Mouse (Mus musculus) embryonic stem cell, embryonic (primary cell): ENCODE data around the gene Prrt4.

Experiments
- CTCF ChIA-PET, 4 experiments: fragments of 300-600 bp in 2 of 4; fragments of 350-600 bp in 2 of 4; sonication (Branson Sonifier 250); formaldehyde crosslinking; loops; one replicate each; lab custom pipeline; 2022; ENCODE audit warnings: inconsistent platforms in 2 of 4; lab: Charles Lee
- POLR2A ChIA-PET, 4 experiments: fragments of 300-600 bp in 2 of 4; fragments of 350-600 bp in 2 of 4; sonication (Branson Sonifier 250); formaldehyde crosslinking; loops; one replicate each; lab custom pipeline; 2022; ENCODE audit warnings: antibody characterized with exemption in 4 of 4, inconsistent platforms in 1 of 4; lab: Charles Lee

Gene Prrt4

GRCm38 (mm10) chr6:29178888-29179658 is at the start of gene Prrt4:
TSS of gene Prrt4 (minus strand) at chr6:29179584.
- POLR2A ChIA-PET = interaction anchor here (0.9 to 4.5 kb wide), 13 partner anchors 8 to 169 kb away, joined by 3 to 21 read pairs (median 4); partner anchors contain the start of genes Rbm28 (in 4 of the 4), Impdh1 (in 2 of the 4) and Calu (in 1 of the 4)
- CTCF ChIA-PET = interaction anchor here in 3 of 4 experiments (0.6 to 1.5 kb wide), 9 partner anchors 8 to 127 kb away, joined by 3 to 10 read pairs (median 3); partner anchors contain the start of gene Rbm28 (in 1 of the 3)

GRCm38 (mm10) chr6:29217717-29218116 is 38.3 kb upstream of the Prrt4 start:
- CTCF ChIA-PET = interaction anchor here in 2 of 4 experiments (0.6 to 1.0 kb wide), 3 partner anchors 23 to 99 kb away, joined by 3 to 6 read pairs (median 3); no protein-coding TSS in a partner anchor
- POLR2A ChIA-PET = interaction anchor here in 3 of 4 experiments (0.6 to 2.2 kb wide), 5 partner anchors 11 to 387 kb away, joined by 3 to 9 read pairs (median 4); no protein-coding TSS in a partner anchor

GRCm38 (mm10) chr6:29215881-29216501 is 36.6 kb upstream of the Prrt4 start, which contains the start of gene Impdh1:
TSS of gene Impdh1 (minus strand) at chr6:29216364.
- ChIA-PET CTCF (interaction anchor here (0.6 to 2.0 kb wide), 16 partner anchors 10 to 132 kb away, joined by 3 to 21 read pairs (median 4); partner anchors contain the start of genes Calu (in 1 of the 4), Fam71f2 (in 1 of the 4) and Rbm28 (in 1 of the 4)), POLR2A (interaction anchor here in 3 of 4 experiments (0.6 to 3.4 kb wide), 57 partner anchors 8 to 736 kb away, joined by 3 to 23 read pairs (median 3); partner anchors contain the start of genes Hilpda (in 3 of the 3), Calu (in 2 of the 3), Prrt4 (in 2 of the 3) and Rbm28 (in 2 of the 3))

- ChIA-PET CTCF (interaction anchor here in 3 of 4 experiments (1.0 to 2.0 kb wide), 8 partner anchors 10 to 64 kb away, joined by 3 to 21 read pairs (median 6); partner anchors contain the start of genes Fam71f2 (in 1 of the 3) and Rbm28 (in 1 of the 3)), POLR2A (interaction anchor here in 2 of 4 experiments (0.9 to 3.4 kb wide), 21 partner anchors 8 to 253 kb away, joined by 3 to 23 read pairs (median 6); partner anchors contain the start of genes Calu (in 1 of the 2), Prrt4 (in 1 of the 2) and Rbm28 (in 1 of the 2))
Observed at GRCm38 (mm10) chr6:29215181-29215580, 35.8 kb upstream of the Prrt4 start.

- POLR2A ChIA-PET = interaction anchor here in 3 of 4 experiments (0.7 to 3.4 kb wide), 15 partner anchors 9 to 434 kb away, joined by 3 to 23 read pairs (median 7); partner anchors contain the start of genes Rbm28 (in 2 of the 3), Calu (in 1 of the 3) and Prrt4 (in 1 of the 3)
- CTCF ChIA-PET = interaction anchor here in 2 of 4 experiments (0.5 to 1.9 kb wide), 4 partner anchors 26 to 436 kb away, joined by 3 to 21 read pairs (median 4); partner anchors contain the start of gene Opn1sw (in 1 of the 2)
Observed at GRCm38 (mm10) chr6:29214776-29215175, 35.4 kb upstream of the Prrt4 start.

GRCm38 (mm10) chr6:29214245-29214644 is 34.9 kb upstream of the Prrt4 start:
- POLR2A ChIA-PET = interaction anchor here in 3 of 4 experiments (0.7 to 3.4 kb wide), 9 partner anchors 9 to 435 kb away, joined by 3 to 23 read pairs (median 10); partner anchors contain the start of genes Calu (in 1 of the 3) and Rbm28 (in 1 of the 3)
- CTCF ChIA-PET = interaction anchor here in 2 of 4 experiments (0.5 to 0.8 kb wide), 3 partner anchors 26 to 437 kb away, joined by 3 to 4 read pairs (median 3); partner anchors contain the start of gene Opn1sw (in 1 of the 2)

- CTCF ChIA-PET = interaction anchor here in 1 of 4 experiments (0.8 kb wide), 1 partner anchor 27 kb away, joined by 3 read pairs; no protein-coding TSS in a partner anchor
Observed at GRCm38 (mm10) chr6:29213436-29213835, 34.1 kb upstream of the Prrt4 start.

GRCm38 (mm10) chr6:29211806-29212492 is 32.6 kb upstream of the Prrt4 start:
- ChIA-PET POLR2A (interaction anchor here in 2 of 4 experiments (0.8 to 3.2 kb wide), 6 partner anchors 10 to 260 kb away, joined by 3 to 11 read pairs (median 4); partner anchors contain the start of gene Hilpda (in 1 of the 2)), CTCF (interaction anchor here in 1 of 4 experiments (1.3 kb wide), 1 partner anchor 32 kb away, joined by 3 read pairs; the partner anchor contains the start of gene Prrt4)

More at GRCm38 (mm10) chr6:29213436-29213835, 34.1 kb upstream of the Prrt4 start:
- POLR2A ChIA-PET = interaction anchor here in 2 of 4 experiments (0.8 to 3.2 kb wide), 4 partner anchors 9 to 59 kb away, joined by 3 to 11 read pairs (median 6); partner anchors contain the start of genes Hilpda (in 1 of the 2) and Rbm28 (in 1 of the 2)

- ChIA-PET CTCF (interaction anchor here in 2 of 4 experiments (0.8 to 1.3 kb wide), 3 partner anchors 32 to 94 kb away, joined by 3 to 4 read pairs (median 3); partner anchors contain the start of genes Prrt4 (in 1 of the 2) and Rbm28 (in 1 of the 2)), POLR2A (interaction anchor here in 2 of 4 experiments (0.8 to 3.2 kb wide), 8 partner anchors 9 to 261 kb away, joined by 3 to 11 read pairs (median 4); partner anchors contain the start of gene Hilpda (in 1 of the 2))
Observed at GRCm38 (mm10) chr6:29211146-29211545, 31.8 kb upstream of the Prrt4 start.

- ChIA-PET POLR2A (interaction anchor here in 3 of 4 experiments (0.6 to 1.2 kb wide), 6 partner anchors 9 to 63 kb away, joined by 3 to 4 read pairs (median 3); no protein-coding TSS in a partner anchor), CTCF (interaction anchor here in 1 of 4 experiments (0.8 to 1.0 kb wide), 2 partner anchors 35 to 46 kb away, joined by 3 read pairs; partner anchors contain the start of gene Rbm28)
Observed at GRCm38 (mm10) chr6:29210231-29210936, 31.0 kb upstream of the Prrt4 start.

- CTCF ChIA-PET = no interaction called here
Observed at GRCm38 (mm10) chr6:29208178-29208577, 28.8 kb upstream of the Prrt4 start.

GRCm38 (mm10) chr6:29207017-29207416 is 27.6 kb upstream of the Prrt4 start:
- ChIA-PET POLR2A (interaction anchor here in 2 of 4 experiments (0.8 to 3.2 kb wide), 6 partner anchors 8 to 72 kb away, joined by 3 to 23 read pairs (median 4); partner anchors contain the start of genes Impdh1 (in 2 of the 2) and Fam71f2 (in 1 of the 2)), CTCF (interaction anchor here in 3 of 4 experiments (1.4 to 2.8 kb wide), 6 partner anchors 9 to 72 kb away, joined by 3 to 32 read pairs (median 12); partner anchors contain the start of genes Fam71f2 (in 1 of the 3) and Impdh1 (in 1 of the 3))

More at GRCm38 (mm10) chr6:29208178-29208577, 28.8 kb upstream of the Prrt4 start:
- POLR2A ChIA-PET = interaction anchor here in 2 of 4 experiments (0.7 to 2.2 kb wide), 3 partner anchors 25 to 71 kb away, joined by 3 to 7 read pairs (median 3); partner anchors contain the start of gene Fam71f2 (in 1 of the 2)

- ChIA-PET POLR2A (interaction anchor here in 3 of 4 experiments (0.6 to 3.2 kb wide), 14 partner anchors 9 to 847 kb away, joined by 3 to 23 read pairs (median 5); partner anchors contain the start of genes Impdh1 (in 2 of the 3), Rbm28 (in 2 of the 3), Calu (in 1 of the 3) and Hilpda (in 1 of the 3)), CTCF (interaction anchor here (0.6 to 2.8 kb wide), 16 partner anchors 10 to 279 kb away, joined by 3 to 32 read pairs (median 6); partner anchors contain the start of genes Fam71f2 (in 3 of the 4), Impdh1 (in 1 of the 4) and Opn1sw (in 1 of the 4))
Observed at GRCm38 (mm10) chr6:29206006-29206405, 26.6 kb upstream of the Prrt4 start.

- CTCF ChIA-PET = interaction anchor here (0.6 to 2.8 kb wide), 31 partner anchors 9 to 1424 kb away, joined by 3 to 32 read pairs (median 4); partner anchors contain the start of genes Fam71f2 (in 3 of the 4), Impdh1 (in 3 of the 4), Rbm28 (in 2 of the 4) and Calu (in 1 of the 4)
- POLR2A ChIA-PET = interaction anchor here in 3 of 4 experiments (0.6 to 3.2 kb wide), 27 partner anchors 9 to 848 kb away, joined by 3 to 23 read pairs (median 4); partner anchors contain the start of genes Impdh1 (in 3 of the 3), Calu (in 2 of the 3), Hilpda (in 2 of the 3) and Rbm28 (in 2 of the 3)
Observed at GRCm38 (mm10) chr6:29204932-29205614, 25.7 kb upstream of the Prrt4 start.
